In genomic region chr19:26604755-26605300, GRCm38 (mm10) we compare ENCODE assay signal across 8 mouse cellular contexts. TPM values are rescaled to one million over a fixed set of nuclear protein-coding genes. Genes with fewer than 3 reads are reported as not detected.
DNase-seq lines count a peak whose midpoint lies in the region; ATAC-seq lines count a peak whose summit lies in the region.

TSS of gene Smarca2 (plus strand) at chr19:26605050.

- peak; percentile 97 for DNase-seq in NIH3T3 (ENCODE audit: low read depth)
- peak; percentile 98 for DNase-seq in cerebellum, postnatal 14 days
- DNase-seq in frontal cortex, postnatal 14 days (ENCODE audit: low spot score in 2 of 2): peak; percentile 95 to 96
- peak; percentile 96 to 98 for DNase-seq in layer of hippocampus, postnatal 14 days (ENCODE audit: low spot score in 2 of 2)
- DNase-seq in lung, postnatal 10 days: peak; percentile 99
- peak; percentile 88 for DNase-seq in ovary, postnatal 14 days (ENCODE audit: low spot score)
- DNase-seq in thymus, postnatal 10 days (ENCODE audit: low spot score in 2 of 2): peak; percentile 94 to 96

- ATAC-seq in hindbrain, embryonic 12.5 days (ENCODE audit: low FRiP score): peak; percentile 97

- peaks cover 54% of the 10 kb centered on the region for H3K27me3 ChIP-seq in hindbrain, embryonic 12.5 days

- WGBS in hindbrain, embryonic 12.5 days: under 1% methylated on average over 45 of the region's 45 CpGs

- peak within 1 kb of the TSS; percentile 69 for H3K9ac ChIP-seq in hindbrain, embryonic 12.5 days

- no peaks in the 10 kb centered on the region for H3K36me3 ChIP-seq in hindbrain, embryonic 12.5 days

- H3K4me2 ChIP-seq in hindbrain, embryonic 12.5 days (replicated peaks): peak within 1 kb of the TSS; percentile 100

- H3K9me3 ChIP-seq in hindbrain, embryonic 12.5 days (replicated peaks): no peaks in the 10 kb centered on the region

- H3K27ac ChIP-seq in hindbrain, embryonic 12.5 days: peak within 1 kb of the TSS; percentile 85

- peaks cover 19% of the 10 kb centered on the region for H3K4me1 ChIP-seq in hindbrain, embryonic 12.5 days

- peak within 1 kb of the TSS; percentile 55 for H3K4me3 ChIP-seq in hindbrain, embryonic 12.5 days

RNA-seq across cellular contexts. Expression of gene Smarca2, which starts in this region (rescaled TPM):
- polyA plus RNA-seq in hindbrain, embryonic 12.5 days (2016; fragmentation: Nextera tagmentation; extraction: Ambion mirVana): 60.9 and 65.5 TPM in 2 replicates
- 100 to 1,000 TPM; 154 TPM for total RNA-seq in layer of hippocampus, postnatal 14 days (2021)

Comparison
In these comparisons a context has a peak if more than half of its experiments do, and no peak if none do; other contexts are left out.
1. Peak in every context shown above with its lines: DNase-seq, ATAC-seq, H3K4me3 ChIP-seq and H3K27ac ChIP-seq.